Mouse (Mus musculus): ENCODE measurements around the gene Itsn2. TPM values are rescaled to one million over a fixed set of nuclear protein-coding genes. Genes with fewer than 3 reads are reported as not detected.

Itsn2 gene
- polyA plus RNA-seq, 1 experiment from 2014 or later: 20.6 TPM

Other genes starting within 250 kb of the Itsn2 start
- gene Ncoa1, start 115.5 kb upstream of the Itsn2 start, polyA plus RNA-seq (2014; fragmentation: Nextera tagmentation; extraction: Ambion mirVana): 7.2 and 7.7 TPM in 2 replicates
- not detected in 2 replicates for gene Gm3625, start 289 bp downstream of the Itsn2 start, polyA plus RNA-seq (2014; fragmentation: Nextera tagmentation; extraction: Ambion mirVana)
- gene Fam228a, start 145.8 kb downstream of the Itsn2 start, polyA plus RNA-seq (2014; fragmentation: Nextera tagmentation; extraction: Ambion mirVana): 0.13 and 1.4 TPM in 2 replicates
- 5.3 and 8.4 TPM in 2 replicates for gene Pfn4, start 176.4 kb downstream of the Itsn2 start, polyA plus RNA-seq (2014; fragmentation: Nextera tagmentation; extraction: Ambion mirVana)
- gene Fam228b, start 176.6 kb downstream of the Itsn2 start, polyA plus RNA-seq (2014; fragmentation: Nextera tagmentation; extraction: Ambion mirVana): 2.9 and 3.0 TPM in 2 replicates
- 354 and 386 TPM in 2 replicates for gene Sf3b6, start 224.9 kb downstream of the Itsn2 start, polyA plus RNA-seq (2014; fragmentation: Nextera tagmentation; extraction: Ambion mirVana)
- gene Fkbp1b, start 249.0 kb downstream of the Itsn2 start, polyA plus RNA-seq (2014; fragmentation: Nextera tagmentation; extraction: Ambion mirVana): 19.6 TPM in 2 replicates